Mouse (Mus musculus) kidney, postnatal 0 days (tissue): Measurements from ENCODE around the gene Lpgat1. TPM values are rescaled to one million over a fixed set of nuclear protein-coding genes. Genes with fewer than 3 reads are reported as not detected.

Source experiments
- ATAC-seq: fragments of 200-750 bp; cut with Nextera tagmentation; replicated peaks from 2 replicates; pipeline ENCODE4 v1.8.0; 2017; ENCODE audit warnings: low read depth, moderate number of reproducible peaks, moderate TSS enrichment, moderate library complexity; ENCODE audit not compliant: low FRiP score
- DNase-seq: peaks from one replicate; pipeline ENCODE4 v3.0.0-alpha.2; 2016; ENCODE audit warnings: low spot score
- H3K27ac ChIP-seq: fragments of 300-500 bp; sonication (generic); 2 replicates; pipeline ENCODE4 v1.5.1; 2014; ENCODE audit warnings: mild to moderate bottlenecking
- H3K27me3 ChIP-seq: fragments of 300-500 bp; sonication (generic); 2 replicates; pipeline ENCODE4 v1.6.1; 2014; ENCODE audit warnings: low read length, mixed read lengths; ENCODE audit not compliant: insufficient read depth
- H3K36me3 ChIP-seq: fragments of 300-500 bp; sonication (generic); 2 replicates; pipeline ENCODE4 v1.6.1; 2014; ENCODE audit warnings: low read length, mixed read lengths; ENCODE audit not compliant: insufficient read depth
- H3K4me1 ChIP-seq: fragments of 300-500 bp; sonication (generic); replicated peaks from 2 replicates; pipeline ENCODE4 v1.6.1; 2014; ENCODE audit warnings: antibody characterized with exemption, low read length, mixed read lengths; ENCODE audit not compliant: insufficient read depth
- H3K4me2 ChIP-seq: fragments of 300-500 bp; sonication (generic); 2 replicates; pipeline ENCODE4 v1.6.1; 2014; ENCODE audit warnings: mild to moderate bottlenecking, low read length, moderate library complexity, mixed read lengths
- H3K4me3 ChIP-seq: fragments of 300-500 bp; sonication (generic); replicated peaks from 2 replicates; pipeline ENCODE4 v1.5.1; 2014; ENCODE audit warnings: low read depth, low read length
- H3K9ac ChIP-seq: fragments of 300-500 bp; sonication (generic); 2 replicates; pipeline ENCODE4 v1.6.1; 2014; ENCODE audit warnings: low read depth, low read length
- H3K9me3 ChIP-seq: fragments of 300-500 bp; sonication (generic); replicated peaks from 2 replicates; pipeline ENCODE4 v1.6.1; 2016; ENCODE audit warnings: low read length, inconsistent platforms, mixed read lengths
- CTCF ChIP-seq: IDR thresholded peaks from 2 replicates; pipeline ENCODE4 v1.5.1; 2016; ENCODE audit warnings: antibody characterized with exemption, low read depth, mild to moderate bottlenecking, moderate library complexity
- WGBS: fragments of 180-500 bp; shearing (Covaris S2); extraction: QIAGEN DNeasy Blood & Tissue Kit; methylation state at CpG from one replicate; pipeline ENCODE4 v1.1.7; 2014; 5-methylcytosine and 5-hydroxymethylcytosine counted together
- polyA plus RNA-seq: library from polyadenylated mRNA; unstranded; fragments of >200 nt; fragmentation: Nextera tagmentation; extraction: Ambion mirVana; gene quantifications from 2 replicates; pipeline ENCODE4 v1.2.1, GENCODE M21; 2015

Gene Lpgat1
- polyA plus RNA-seq, 1 experiment from 2014 or later, result 37.1 TPM

- Histone ChIP-seq H3K27ac (no peak overlapping the region), H3K4me1 (0 out of 2 replicates have a peak, but pooled peaks cover 3% of the 10 kb centered on the region), H3K27me3 (no peaks in the 10 kb centered on the region), H3K4me3 (no peak overlapping the region), H3K9ac (no peak overlapping the region), H3K36me3 (no peaks in the 10 kb centered on the region), H3K9me3 (no peaks in the 10 kb centered on the region), H3K4me2 (no peak overlapping the region)
- no peak for TF ChIP-seq CTCF
- DNase-seq, result no peak
- ATAC-seq, result no peak
- WGBS, result 88% methylated on average over 7 of the region's 7 CpGs
Observed at GRCm38 (mm10) chr1:191807979-191808378, 90.3 kb downstream of the Lpgat1 start.

GRCm38 (mm10) chr1:191808688-191809223 lies 91.1 kb downstream of the Lpgat1 start:
- no peak overlapping the region for H3K4me3 ChIP-seq
- H3K4me2 ChIP-seq, result no peak overlapping the region
- no peaks in the 10 kb centered on the region for H3K27me3 ChIP-seq
- no peak overlapping the region for H3K27ac ChIP-seq
- DNase-seq, result no peak
- no peak overlapping the region for H3K9ac ChIP-seq
- no peaks in the 10 kb centered on the region for H3K9me3 ChIP-seq
- 78% methylated on average over 12 of the region's 12 CpGs for WGBS
- H3K4me1 ChIP-seq, result no peaks in the 10 kb centered on the region
- ATAC-seq, result no peak
- H3K36me3 ChIP-seq, result no peaks in the 10 kb centered on the region
- TF ChIP-seq CTCF, result no peak

- Histone ChIP-seq H3K9ac (no peak overlapping the region), H3K4me1 (no peaks in the 10 kb centered on the region), H3K36me3 (no peaks in the 10 kb centered on the region), H3K27ac (no peak overlapping the region), H3K27me3 (no peaks in the 10 kb centered on the region), H3K9me3 (no peaks in the 10 kb centered on the region), H3K4me2 (no peak overlapping the region), H3K4me3 (no peak overlapping the region)
- 59% methylated on average over 12 of the region's 12 CpGs for WGBS
- DNase-seq (no peak), ATAC-seq (no peak; the same call in 1 of the 2 replicates)
- TF ChIP-seq CTCF, result no peak
Observed at GRCm38 (mm10) chr1:191811774-191812173, 94.1 kb downstream of the Lpgat1 start.

GRCm38 (mm10) chr1:191812949-191813691 lies 95.5 kb downstream of the Lpgat1 start:
- no peak for TF ChIP-seq CTCF
- no peak overlapping the region for H3K4me2 ChIP-seq
- no peaks in the 10 kb centered on the region for H3K36me3 ChIP-seq
- DNase-seq (no peak), ATAC-seq (no peak)
- H3K9ac ChIP-seq, result no peak overlapping the region
- no peak overlapping the region for H3K4me3 ChIP-seq
- no peaks in the 10 kb centered on the region for H3K4me1 ChIP-seq
- H3K27me3 ChIP-seq, result no peaks in the 10 kb centered on the region
- WGBS, result 78% methylated on average over 13 of the region's 13 CpGs
- H3K27ac ChIP-seq, result no peak overlapping the region
- no peaks in the 10 kb centered on the region for H3K9me3 ChIP-seq

GRCm38 (mm10) chr1:191814240-191814639 lies 96.6 kb downstream of the Lpgat1 start:
- Histone ChIP-seq H3K4me1 (no peaks in the 10 kb centered on the region), H3K4me3 (no peak overlapping the region), H3K27me3 (no peaks in the 10 kb centered on the region), H3K9me3 (no peaks in the 10 kb centered on the region), H3K27ac (no peak overlapping the region), H3K9ac (no peak overlapping the region), H3K4me2 (no peak overlapping the region), H3K36me3 (no peaks in the 10 kb centered on the region)
- 80% methylated on average over 4 of the region's 4 CpGs for WGBS
- DNase-seq, result no peak
- TF ChIP-seq CTCF, result no peak
- ATAC-seq, result no peak

GRCm38 (mm10) chr1:191814935-191815334 lies 97.3 kb downstream of the Lpgat1 start:
- no peak for DNase-seq
- Histone ChIP-seq H3K27ac (no peak overlapping the region), H3K4me3 (no peak overlapping the region), H3K4me1 (no peaks in the 10 kb centered on the region), H3K9me3 (no peaks in the 10 kb centered on the region), H3K27me3 (no peaks in the 10 kb centered on the region), H3K36me3 (no peaks in the 10 kb centered on the region), H3K9ac (no peak overlapping the region), H3K4me2 (no peak overlapping the region)
- WGBS, result 26% methylated on average over 5 of the region's 5 CpGs
- ATAC-seq, result no peak
- no peak for TF ChIP-seq CTCF
